Mouse (Mus musculus) G1E (cell line): Measurements from ENCODE around the gene Inpp5a.

ENCODE experiments used
- CTCF ChIP-seq: IDR thresholded peaks from 2 replicates; pipeline ENCODE4 v1.5.1; 2012; ENCODE audit warnings: low read depth, low read length, inconsistent platforms, mixed read lengths
- TAL1 ChIP-seq: conservative IDR thresholded peaks from 2 replicates; pipeline ENCODE4 v1.6.1; 2012; ENCODE audit warnings: low read depth, low read length, inconsistent platforms, mixed read lengths

- TF ChIP-seq CTCF: no peak
- TF ChIP-seq TAL1: no peak
These were observed 3.9 kb downstream of the Inpp5a start for GRCm38 (mm10) chr7:139392691-139393235.
